Mouse (Mus musculus) frontal cortex, postnatal 10 days (tissue): ENCODE measurements at regions not wholly inside any gene's neighbourhood (a gene's known extent, or its start where the extent isn't known, plus 50 kb on each side); places are given as distances from the start of the nearest gene placed in this dataset.

Source experiments
- DNase-seq, 2 experiments: peaks; one replicate each; pipeline ENCODE4 v3.0.0; 2022; ENCODE audit warnings: low spot score in 2 of 2, mixed read lengths in 1 of 2

GRCm38 (mm10) chr1:42277130-42277529 is 418.4 kb upstream of the Pou3f3 start:
- no peak for DNase-seq

GRCm38 (mm10) chr1:42295841-42296240 is 399.7 kb upstream of the Pou3f3 start:
- DNase-seq: no peak

GRCm38 (mm10) chr1:42309251-42309650 is 386.3 kb upstream of the Pou3f3 start:
- no peak for DNase-seq

- DNase-seq: no peak
Observed at GRCm38 (mm10) chr1:42313494-42313893, 382.1 kb upstream of the Pou3f3 start.

GRCm38 (mm10) chr1:42351884-42352283 is 343.7 kb upstream of the Pou3f3 start:
- no peak for DNase-seq

GRCm38 (mm10) chr1:42352389-42352788 is 343.2 kb upstream of the Pou3f3 start:
- DNase-seq: no peak

GRCm38 (mm10) chr1:42353096-42353495 is 342.5 kb upstream of the Pou3f3 start:
- no peak for DNase-seq

- no peak for DNase-seq
Observed at GRCm38 (mm10) chr1:42354020-42354419, 341.5 kb upstream of the Pou3f3 start.

GRCm38 (mm10) chr1:42362438-42362837 is 333.1 kb upstream of the Pou3f3 start:
- DNase-seq: no peak

- DNase-seq: no peak
Observed at GRCm38 (mm10) chr1:42365648-42366324, 329.8 kb upstream of the Pou3f3 start.

- DNase-seq: no peak
Observed at GRCm38 (mm10) chr1:42387919-42388684, 307.5 kb upstream of the Pou3f3 start.

GRCm38 (mm10) chr1:42388740-42389139 is 306.8 kb upstream of the Pou3f3 start:
- no peak for DNase-seq

- no peak for DNase-seq
Observed at GRCm38 (mm10) chr1:42395651-42396260, 299.8 kb upstream of the Pou3f3 start.

- DNase-seq: no peak
Observed at GRCm38 (mm10) chr1:42398461-42399154, 297.0 kb upstream of the Pou3f3 start.

- DNase-seq: no peak
Observed at GRCm38 (mm10) chr1:42415817-42416538, 279.6 kb upstream of the Pou3f3 start.

GRCm38 (mm10) chr1:42416539-42417218 is 278.9 kb upstream of the Pou3f3 start:
- DNase-seq: no peak

- no peak for DNase-seq
Observed at GRCm38 (mm10) chr1:42417815-42418214, 277.8 kb upstream of the Pou3f3 start.

GRCm38 (mm10) chr1:42418233-42418632 is 277.3 kb upstream of the Pou3f3 start:
- DNase-seq: no peak

- no peak for DNase-seq
Observed at GRCm38 (mm10) chr1:42436366-42436998, 259.1 kb upstream of the Pou3f3 start.

- no peak for DNase-seq
Observed at GRCm38 (mm10) chr1:42468365-42468764, 227.2 kb upstream of the Pou3f3 start.
